Comparison of ENCODE assay signal across 14 mouse cellular contexts in the genomic region with DNA sequence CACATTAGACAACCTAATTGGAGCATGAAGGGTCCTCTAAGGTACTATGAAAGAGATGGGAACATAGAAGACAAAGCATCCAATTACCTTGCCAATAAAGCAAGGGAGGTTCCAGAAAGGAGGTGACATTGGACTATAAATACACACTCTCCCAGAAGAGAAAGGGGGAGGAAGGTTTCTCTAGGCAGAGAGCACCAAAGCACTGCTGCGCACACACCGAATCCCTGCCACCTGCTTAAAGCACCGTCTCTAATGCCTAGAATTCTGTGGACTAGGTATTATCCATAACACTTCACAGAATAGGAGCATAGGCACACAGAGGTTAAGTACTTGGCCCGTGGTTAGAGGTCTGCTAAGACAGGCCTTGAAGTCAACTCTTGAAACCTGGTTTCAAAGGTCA.
A peak's percentile ranks its signal among the peaks of the same experiment; 100 is the strongest.
DNase-seq lines count a peak whose midpoint lies in the region; ATAC-seq and TF ChIP-seq lines count a peak whose summit lies in the region.
"Had no signal": no experiment of that assay in that cellular context is flagged by ENCODE, and none has a peak within 500 bp of the region (broad histone marks: within the 10 kb centered on the region; RNA-seq: fewer than 3 reads in every experiment).

No protein-coding gene starts in this region.

- TF ChIP-seq CTCF in kidney, postnatal 0 days (IDR thresholded peaks at IDR 0.05; ENCODE audit: low read depth) = no peak

- ATAC-seq in kidney, postnatal 0 days (replicated peaks; ENCODE audit: low FRiP score, low read depth) = no peak
- ATAC-seq in liver, embryonic 15.5 days (ENCODE audit: insufficient read depth) = no peak
- ATAC-seq in midbrain, embryonic 13.5 days = no peak
- ATAC-seq: Patski had no signal

- intact Hi-C loops in heart, postnatal 36 days (cut with DNase I) = loop anchor here (5.0 to 10.0 kb wide), 4 partner anchors 117 to 715 kb away; a partner anchor contains a TSS

- DNase-seq in heart, adult 11 months = peak; percentile 88
- no peak for DNase-seq in heart, postnatal 36 days
- DNase-seq in kidney, postnatal 0 days (ENCODE audit: low spot score) = no peak
- DNase-seq in kidney, postnatal 14 days = no peak
- DNase-seq in embryonic facial prominence, embryonic 10.5 days (ENCODE audit: low spot score) = no peak
- no peak for DNase-seq in cerebellum, adult 11 months
- DNase-seq: adrenal gland, adult 2 months; embryo, embryonic 11 days; right cerebral cortex, adult 18-20 months; thymus, postnatal 14 days had no signal

- H3K27me3 ChIP-seq in kidney, postnatal 0 days (ENCODE audit: insufficient read depth, low read length) = no peaks in the 10 kb centered on the region
- H3K27me3 ChIP-seq in embryonic facial prominence, embryonic 10.5 days (replicated peaks; ENCODE audit: low read depth, poor library complexity, severe bottlenecking) = peaks cover 13% of the 10 kb centered on the region; the same call in 1 of the 2 replicates
- no peaks in the 10 kb centered on the region for H3K27me3 ChIP-seq in liver, embryonic 15.5 days
- H3K27me3 ChIP-seq in midbrain, embryonic 13.5 days = 0 out of 2 replicates have a peak, but pooled peaks cover 6% of the 10 kb centered on the region
- H3K27me3 ChIP-seq: neural tube, embryonic 15.5 days; Patski had no signal

- no peaks in the 10 kb centered on the region for H3K9me3 ChIP-seq in kidney, postnatal 0 days (replicated peaks; ENCODE audit: low read length)
- H3K9me3 ChIP-seq in embryonic facial prominence, embryonic 10.5 days = no peaks in the 10 kb centered on the region
- H3K9me3 ChIP-seq in liver, embryonic 15.5 days (replicated peaks) = no peaks in the 10 kb centered on the region
- H3K9me3 ChIP-seq in midbrain, embryonic 13.5 days = no peaks in the 10 kb centered on the region
- H3K9me3 ChIP-seq: neural tube, embryonic 15.5 days had no signal

- peaks cover 14% of the 10 kb centered on the region; the same call in 1 of the 2 replicates for H3K4me1 ChIP-seq in kidney, postnatal 0 days (replicated peaks; ENCODE audit: insufficient read depth, low read length)
- H3K4me1 ChIP-seq in embryonic facial prominence, embryonic 10.5 days = peaks cover 34% of the 10 kb centered on the region
- peaks cover 73% of the 10 kb centered on the region for H3K4me1 ChIP-seq in liver, embryonic 15.5 days (replicated peaks)
- peaks cover 15% of the 10 kb centered on the region for H3K4me1 ChIP-seq in midbrain, embryonic 13.5 days (replicated peaks)

- H3K27ac ChIP-seq in kidney, postnatal 0 days = peak overlapping the region; percentile 96; the same call in 1 of the 2 replicates
- peak overlapping the region; percentile 27; the same call in 1 of the 2 replicates for H3K27ac ChIP-seq in embryonic facial prominence, embryonic 10.5 days (replicated peaks)
- H3K27ac ChIP-seq in liver, embryonic 15.5 days (replicated peaks) = peak overlapping the region; percentile 95
- no peak overlapping the region for H3K27ac ChIP-seq in midbrain, embryonic 13.5 days

- H3K9ac ChIP-seq in kidney, postnatal 0 days (ENCODE audit: low read depth, low read length) = no peak overlapping the region
- H3K9ac ChIP-seq in liver, embryonic 15.5 days = no peak overlapping the region
- H3K9ac ChIP-seq in midbrain, embryonic 13.5 days (replicated peaks) = no peak overlapping the region
- H3K9ac ChIP-seq: neural tube, embryonic 15.5 days had no signal

- no peaks in the 10 kb centered on the region for H3K36me3 ChIP-seq in kidney, postnatal 0 days (ENCODE audit: insufficient read depth, low read length)
- H3K36me3 ChIP-seq in embryonic facial prominence, embryonic 10.5 days (replicated peaks) = no peaks in the 10 kb centered on the region
- H3K36me3 ChIP-seq in liver, embryonic 15.5 days (replicated peaks) = no peaks in the 10 kb centered on the region
- no peaks in the 10 kb centered on the region for H3K36me3 ChIP-seq in midbrain, embryonic 13.5 days
- H3K36me3 ChIP-seq: neural tube, embryonic 15.5 days had no signal

- no peak overlapping the region for H3K4me3 ChIP-seq in kidney, postnatal 0 days (replicated peaks; ENCODE audit: low read depth, low read length)
- no peak overlapping the region for H3K4me3 ChIP-seq in embryonic facial prominence, embryonic 10.5 days
- no peak overlapping the region for H3K4me3 ChIP-seq in liver, embryonic 15.5 days (replicated peaks)
- no peak overlapping the region for H3K4me3 ChIP-seq in midbrain, embryonic 13.5 days (replicated peaks)
- H3K4me3 ChIP-seq: neural tube, embryonic 15.5 days had no signal

- H3K4me2 ChIP-seq in kidney, postnatal 0 days (ENCODE audit: low read length) = no peak overlapping the region
- H3K4me2 ChIP-seq in liver, embryonic 15.5 days = 0 out of 2 replicates have a peak overlapping the region, but pooled peaks have one; percentile 88
- H3K4me2 ChIP-seq in midbrain, embryonic 13.5 days (replicated peaks) = no peak overlapping the region

- 53% methylated on average over 4 of the region's 4 CpGs for WGBS in kidney, postnatal 0 days
- 90% methylated on average over 4 of the region's 4 CpGs for whole genome bisulfite sequencing in embryonic facial prominence, embryonic 10.5 days
- 75% methylated on average over 4 of the region's 4 CpGs for WGBS in liver, embryonic 15.5 days (ENCODE audit: insufficient replicate concordance)
- WGBS in midbrain, embryonic 13.5 days = 90% methylated on average over 4 of the region's 4 CpGs
